Mouse (Mus musculus) liver, adult 2 months (tissue): Measurements from ENCODE around the gene Polr2f.
A peak's percentile ranks its signal among the peaks of the same experiment; 100 is the strongest.

Source experiments
- CTCF ChIP-seq: fragments of 200-500 bp; IDR thresholded peaks from 2 replicates; pipeline ENCODE4 v1.5.1; 2011; ENCODE audit warnings: low read depth, low read length, control low read depth
- POLR2A ChIP-seq: fragments of 200-500 bp; IDR thresholded peaks from 2 replicates; pipeline ENCODE4 v1.6.1; 2011; ENCODE audit warnings: low read length, control low read depth; ENCODE audit not compliant: insufficient read depth; ENCODE audit errors: extremely low read depth

- TF ChIP-seq CTCF (peak; percentile 61), POLR2A (no peak)
Observed at GRCm38 (mm10) chr15:79093083-79093839, 47.5 kb upstream of the Polr2f start.
